Comparison of ENCODE assay signal across 28 mouse cellular contexts in genomic region chr5:114656305-114656704, GRCm38 (mm10). TPM values are rescaled to one million over a fixed set of nuclear protein-coding genes. Genes with fewer than 3 reads are reported as not detected.
A peak's percentile ranks its signal among the peaks of the same experiment; 100 is the strongest.
DNase-seq lines count a peak whose midpoint lies in the region; ATAC-seq and TF ChIP-seq lines count a peak whose summit lies in the region.
"Had no signal": no experiment of that assay in that cellular context is flagged by ENCODE, and none has a peak within 500 bp of the region (broad histone marks: within the 10 kb centered on the region; RNA-seq: fewer than 3 reads in every experiment).

No protein-coding gene starts in this region.

- peak overlapping the region; percentile 21; the same call in 1 of the 2 replicates for H3K9ac ChIP-seq in kidney, embryonic 15.5 days
- H3K9ac ChIP-seq in limb, embryonic 13.5 days = 0 out of 2 replicates have a peak overlapping the region, but pooled peaks have one; percentile 19
- H3K9ac ChIP-seq: embryonic facial prominence, embryonic 13.5 days; forebrain, embryonic 13.5 days; heart, embryonic 12.5 days; heart, embryonic 15.5 days; hindbrain, embryonic 13.5 days had no signal

- H3K27ac ChIP-seq in gastrocnemius, adult 2 months = no peak overlapping the region
- H3K27ac ChIP-seq in kidney, embryonic 15.5 days = peak overlapping the region; percentile 75
- H3K27ac ChIP-seq in limb, embryonic 13.5 days = no peak overlapping the region
- H3K27ac ChIP-seq in limb, embryonic 10.5 days = no peak overlapping the region
- H3K27ac ChIP-seq: embryonic facial prominence, embryonic 10.5 days; embryonic facial prominence, embryonic 13.5 days; forebrain, embryonic 10.5 days; forebrain, embryonic 13.5 days; heart, embryonic 15.5 days; hindbrain, embryonic 10.5 days; hindbrain, embryonic 13.5 days had no signal

- peak overlapping the region; percentile 96 for H3K4me2 ChIP-seq in kidney, embryonic 15.5 days
- H3K4me2 ChIP-seq in limb, embryonic 13.5 days (replicated peaks) = no peak overlapping the region
- H3K4me2 ChIP-seq: embryonic facial prominence, embryonic 13.5 days; forebrain, embryonic 13.5 days; heart, embryonic 12.5 days; heart, embryonic 15.5 days; hindbrain, embryonic 13.5 days had no signal

- intact Hi-C loops in gastrocnemius, adult 2 months (cut with DNase I) = no loop called here

- ATAC-seq in kidney, embryonic 15.5 days (replicated peaks; ENCODE audit: low FRiP score) = no peak
- no peak for ATAC-seq in limb, embryonic 13.5 days (ENCODE audit: low FRiP score, low read depth)
- ATAC-seq: activated CD4-positive, CD25-positive, alpha-beta regulatory T cell, adult 4 months; forebrain, embryonic 13.5 days; forebrain, embryonic 16.5 days; hindbrain, embryonic 16.5 days had no signal

- peaks cover 69% of the 10 kb centered on the region for H3K4me1 ChIP-seq in kidney, embryonic 15.5 days
- peaks cover 21% of the 10 kb centered on the region for H3K4me1 ChIP-seq in limb, embryonic 13.5 days
- peaks cover 29% of the 10 kb centered on the region for H3K4me1 ChIP-seq in limb, embryonic 10.5 days

- 69% methylated on average over 7 of the region's 7 CpGs for WGBS in kidney, embryonic 15.5 days
- WGBS in limb, embryonic 13.5 days = 80% methylated on average over 7 of the region's 7 CpGs
- WGBS in limb, embryonic 10.5 days = 76% methylated on average over 7 of the region's 7 CpGs

- H3K36me3 ChIP-seq in kidney, embryonic 15.5 days = no peaks in the 10 kb centered on the region
- H3K36me3 ChIP-seq in limb, embryonic 13.5 days = no peaks in the 10 kb centered on the region
- no peaks in the 10 kb centered on the region for H3K36me3 ChIP-seq in limb, embryonic 10.5 days
- H3K36me3 ChIP-seq: embryonic facial prominence, embryonic 10.5 days; embryonic facial prominence, embryonic 13.5 days; forebrain, embryonic 10.5 days; heart, embryonic 12.5 days; heart, embryonic 15.5 days; hindbrain, embryonic 10.5 days; hindbrain, embryonic 13.5 days had no signal

- peaks cover 34% of the 10 kb centered on the region for H3K27me3 ChIP-seq in kidney, embryonic 15.5 days
- H3K27me3 ChIP-seq in limb, embryonic 13.5 days = peaks cover 62% of the 10 kb centered on the region
- H3K27me3 ChIP-seq in limb, embryonic 10.5 days (ENCODE audit: low read depth, poor library complexity, severe bottlenecking) = peaks cover 87% of the 10 kb centered on the region

- no peak overlapping the region for H3K4me3 ChIP-seq in gastrocnemius, adult 2 months
- no peak overlapping the region for H3K4me3 ChIP-seq in kidney, embryonic 15.5 days (replicated peaks)
- H3K4me3 ChIP-seq in limb, embryonic 13.5 days = no peak overlapping the region
- H3K4me3 ChIP-seq in limb, embryonic 10.5 days = no peak overlapping the region
- H3K4me3 ChIP-seq: embryonic facial prominence, embryonic 10.5 days; embryonic facial prominence, embryonic 13.5 days; forebrain, embryonic 10.5 days; forebrain, embryonic 13.5 days; heart, embryonic 12.5 days; heart, embryonic 15.5 days; hindbrain, embryonic 10.5 days; hindbrain, embryonic 13.5 days had no signal

- no peak for TF ChIP-seq CTCF in gastrocnemius, adult 2 months (IDR thresholded peaks at IDR 0.05)

- no peaks in the 10 kb centered on the region for H3K9me3 ChIP-seq in kidney, embryonic 15.5 days (replicated peaks)
- H3K9me3 ChIP-seq in limb, embryonic 13.5 days = no peaks in the 10 kb centered on the region
- H3K9me3 ChIP-seq in limb, embryonic 10.5 days (replicated peaks) = no peaks in the 10 kb centered on the region
- H3K9me3 ChIP-seq: embryonic facial prominence, embryonic 10.5 days; embryonic facial prominence, embryonic 13.5 days; forebrain, embryonic 10.5 days; forebrain, embryonic 13.5 days; heart, embryonic 12.5 days; heart, embryonic 15.5 days; hindbrain, embryonic 10.5 days; hindbrain, embryonic 13.5 days had no signal

- peak; percentile 8 for DNase-seq in gastrocnemius, adult 2 months
- DNase-seq in gastrocnemius, postnatal 10 days = no peak
- DNase-seq in kidney, postnatal 14 days = no peak
- DNase-seq in limb, embryonic 10.5 days (ENCODE audit: low spot score) = no peak
- DNase-seq: adrenal gland, adult 8-10 months; adrenal gland, postnatal 25 days; cerebellum, adult 11-12 months; cerebellum, adult 8-10 months; cerebellum, postnatal 10 days; cerebellum, postnatal 36 days; embryo, embryonic 11 days; gastrocnemius, postnatal 25 days; heart, adult 18-20 months; heart, postnatal 10 days; heart, postnatal 36 days had no signal

RNA-seq across cellular contexts. Expression of gene Trpv4, which starts 1.9 kb away (rescaled TPM):
- 1 to 10 TPM; 1.9 to 2.0 TPM for total RNA-seq in gastrocnemius, adult 2 months (2021)
- 1 to 10 TPM; 2.1 to 2.5 TPM for total RNA-seq in gastrocnemius, postnatal 10 days (2021)
- 21.8 and 23.4 TPM in 2 replicates for polyA plus RNA-seq in kidney, embryonic 15.5 days (2015; fragmentation: Nextera tagmentation; extraction: Ambion mirVana)
- polyA plus RNA-seq in limb, embryonic 13.5 days (2015; fragmentation: Nextera tagmentation; extraction: Ambion mirVana) = 8.4 and 11.8 TPM in 2 replicates
- 0.31 TPM in 2 replicates for polyA plus RNA-seq in limb, embryonic 10.5 days (2016; fragmentation: Nextera tagmentation; extraction: Ambion mirVana)

RNA-seq across cellular contexts. Expression of gene Gltp, which starts 34.5 kb away (rescaled TPM):
- 10 to 100 TPM in 1 of 2 experiments, 1 to 10 TPM in 1; 6.7 to 10.8 TPM for total RNA-seq in gastrocnemius, adult 2 months (2021)
- total RNA-seq in gastrocnemius, postnatal 10 days (2021) = 10 to 100 TPM; 15.1 to 17.6 TPM
- 78.5 and 79.2 TPM in 2 replicates for polyA plus RNA-seq in kidney, embryonic 15.5 days (2015; fragmentation: Nextera tagmentation; extraction: Ambion mirVana)
- polyA plus RNA-seq in limb, embryonic 13.5 days (2015; fragmentation: Nextera tagmentation; extraction: Ambion mirVana) = 95.1 and 97.0 TPM in 2 replicates
- 65.4 and 78.6 TPM in 2 replicates for polyA plus RNA-seq in limb, embryonic 10.5 days (2016; fragmentation: Nextera tagmentation; extraction: Ambion mirVana)

RNA-seq across cellular contexts. Expression of gene Tchp, which starts 51.3 kb away (rescaled TPM):
- total RNA-seq in gastrocnemius, adult 2 months (2021) = 1 to 10 TPM; 3.6 to 3.8 TPM
- 1 to 10 TPM; 3.5 to 4.6 TPM for total RNA-seq in gastrocnemius, postnatal 10 days (2021)
- 16.5 and 17.4 TPM in 2 replicates for polyA plus RNA-seq in kidney, embryonic 15.5 days (2015; fragmentation: Nextera tagmentation; extraction: Ambion mirVana)
- polyA plus RNA-seq in limb, embryonic 13.5 days (2015; fragmentation: Nextera tagmentation; extraction: Ambion mirVana) = 19.4 and 23.3 TPM in 2 replicates
- 18.8 and 22.0 TPM in 2 replicates for polyA plus RNA-seq in limb, embryonic 10.5 days (2016; fragmentation: Nextera tagmentation; extraction: Ambion mirVana)
